Mouse (Mus musculus) G1E (cell line): Measurements from ENCODE around the gene Fhit.

Experiments
- CTCF ChIP-seq: IDR thresholded peaks from 2 replicates; pipeline ENCODE4 v1.5.1; 2012; ENCODE audit warnings: low read depth, low read length, inconsistent platforms, mixed read lengths
- GATA1 ChIP-seq: IDR thresholded peaks from 2 replicates; pipeline ENCODE4 v1.6.1; 2012; ENCODE audit warnings: borderline replicate concordance, low read length, inconsistent platforms, mixed read lengths
- GATA2 ChIP-seq: IDR thresholded peaks from 2 replicates; pipeline ENCODE4 v1.6.1; 2012; ENCODE audit warnings: low read depth, low read length, inconsistent platforms, borderline replicate concordance
- POLR2AphosphoS5 ChIP-seq: IDR thresholded peaks from 2 replicates; pipeline ENCODE4 v1.6.1; 2012; ENCODE audit warnings: low read depth, low read length, inconsistent platforms; ENCODE audit not compliant: insufficient replicate concordance
- TAL1 ChIP-seq: conservative IDR thresholded peaks from 2 replicates; pipeline ENCODE4 v1.6.1; 2012; ENCODE audit warnings: low read depth, low read length, inconsistent platforms, mixed read lengths

DNA sequence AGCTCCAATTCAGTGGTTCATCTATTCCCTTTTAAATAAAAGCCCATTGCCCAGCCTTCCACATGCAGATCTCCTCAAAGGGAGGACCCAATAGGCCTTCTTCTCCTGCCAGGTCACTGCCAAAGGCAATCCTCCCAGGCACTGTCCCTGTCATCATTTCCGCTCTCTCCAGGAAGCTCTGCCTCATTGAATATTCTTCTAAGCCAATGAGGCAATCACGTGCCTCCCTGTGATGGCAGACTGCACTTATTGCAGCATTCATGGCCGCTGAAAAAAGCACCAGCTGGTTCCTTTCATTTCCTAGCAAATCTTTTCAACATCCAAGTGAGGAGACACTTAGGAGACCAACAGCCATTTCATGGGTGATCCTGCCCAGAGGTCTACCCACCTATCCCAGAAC, 77.9 kb downstream of the Fhit start:
- TF ChIP-seq CTCF, result no peak
- TF ChIP-seq GATA1, result no peak
- no peak for TF ChIP-seq GATA2
- TF ChIP-seq TAL1, result no peak
- TF ChIP-seq POLR2AphosphoS5, result no peak
